Mouse (Mus musculus) ES-E14 (cell line): ENCODE results near the gene Tom1. TPM values are rescaled to one million over a fixed set of nuclear protein-coding genes. Genes with fewer than 3 reads are reported as not detected.

Source experiments
- DNase-seq: peaks from one replicate; pipeline ENCODE4 v3.0.0-alpha.2; 2013; ENCODE audit warnings: low read depth, low spot score
- H3K27ac ChIP-seq: 2 replicates; pipeline ENCODE4 v1.5.1; 2012; ENCODE audit warnings: low read depth, mild to moderate bottlenecking, low read length, moderate library complexity, mixed read lengths; ENCODE audit not compliant: poor library complexity, insufficient read depth, severe bottlenecking
- H3K36me3 ChIP-seq: 2 replicates; pipeline ENCODE4 v1.6.1; 2012; ENCODE audit warnings: mild to moderate bottlenecking, low read length, moderate library complexity, mixed read lengths; ENCODE audit not compliant: control insufficient read depth, poor library complexity, insufficient read depth, severe bottlenecking
- H3K4me1 ChIP-seq, 2 experiments: fragments of 150-350 bp in 1 of 2; sonication (generic) in 1 of 2; 2 replicates each; pipeline ENCODE4 v1.6.1; 2012; ENCODE audit warnings: low read length in 2 of 2, mild to moderate bottlenecking in 1 of 2, mixed read lengths in 1 of 2; ENCODE audit not compliant: control insufficient read depth in 2 of 2, insufficient read depth in 2 of 2, poor library complexity in 1 of 2
- H3K4me3 ChIP-seq, 2 experiments: fragments of 150-350 bp in 1 of 2; sonication (generic) in 1 of 2; 2 replicates each; pipeline ENCODE4 v1.5.1; 2012; ENCODE audit warnings: low read length in 2 of 2, low read depth in 1 of 2, mild to moderate bottlenecking in 1 of 2, mixed read lengths in 1 of 2; ENCODE audit not compliant: insufficient read depth in 1 of 2, poor library complexity in 1 of 2, severe bottlenecking in 1 of 2
- H3K9ac ChIP-seq: 2 replicates; pipeline ENCODE4 v1.6.1; 2012; ENCODE audit warnings: low read depth, mild to moderate bottlenecking, low read length, mixed read lengths; ENCODE audit not compliant: poor library complexity, insufficient read depth, severe bottlenecking
- H3K9me3 ChIP-seq: fragments of 150-350 bp; sonication (generic); 2 replicates; pipeline ENCODE4 v1.6.1; 2012; ENCODE audit warnings: low read depth, mild to moderate bottlenecking, low read length; ENCODE audit not compliant: control insufficient read depth, insufficient read depth
- HCFC1 ChIP-seq: IDR thresholded peaks from 2 replicates; pipeline ENCODE4 v1.6.1; 2012; ENCODE audit warnings: low read length, inconsistent platforms, borderline replicate concordance; ENCODE audit not compliant: insufficient read depth
- in situ Hi-C, 2 experiments: fragments of 600-800 bp; cut with MboI; formaldehyde crosslinking; loops; one replicate each; pipeline ENCODE4 v1.15.1; 2025; ENCODE audit warnings: low sequenced_read_pairs in 2 of 2, inconsistent platforms in 1 of 2; ENCODE audit not compliant: unreplicated experiment in 2 of 2
- total RNA-seq: library from RNA; depleted of rRNA; stranded (reverse); fragments of 300-350 nt; gene quantifications from 2 replicates; pipeline ENCODE4 v1.2.3, GENCODE M21; 2012; rRNA removed

Gene Tom1
- total RNA-seq, 1 experiment, result 24.5 TPM

GRCm38 (mm10) chr8:75119287-75119686 lies 85.8 kb downstream of the Tom1 start:
- H3K9ac ChIP-seq, result no peak overlapping the region
- no peak overlapping the region for H3K4me3 ChIP-seq
- in situ Hi-C loops, result no loop called here

More at GRCm38 (mm10) chr8:75119287-75119686, 85.8 kb downstream of the Tom1 start:
- H3K36me3 ChIP-seq, result peaks cover 73% of the 10 kb centered on the region
- no peaks in the 10 kb centered on the region for H3K9me3 ChIP-seq
- TF ChIP-seq HCFC1, result no peak
- no peak overlapping the region for H3K27ac ChIP-seq
- no peak for DNase-seq
- H3K4me1 ChIP-seq, result no peaks in the 10 kb centered on the region

Other genes with a start within 250 kb of the Tom1 start
- gene Isx, start 160.5 kb upstream of the Tom1 start, total RNA-seq, result 0.13 TPM in 1 of 2 replicates, not detected in the other
- gene Hmgxb4, start 40.3 kb upstream of the Tom1 start, total RNA-seq, result 66.5 and 75.4 TPM in 2 replicates
- 111 and 124 TPM in 2 replicates for gene Hmox1, start 59.9 kb downstream of the Tom1 start, total RNA-seq
- 315 TPM in 2 replicates for gene Mcm5, start 75.9 kb downstream of the Tom1 start, total RNA-seq
- 2.1 TPM in 2 replicates for gene Rasd2, start 180.2 kb downstream of the Tom1 start, total RNA-seq